Mouse (Mus musculus): ENCODE results near the gene Lmbrd2.

Gene Lmbrd2

GRCm38 (mm10) chr15:9140252-9140680, at the start of gene Lmbrd2:
Lmbrd2 (plus strand) TSS chr15:9140550.
- DNase-seq (ENCODE audit: low read depth, low spot score): peak; percentile 94

- no peak for DNase-seq (ENCODE audit: low read depth, low spot score)
Measured at GRCm38 (mm10) chr15:9090662-9091061, 49.7 kb upstream of the Lmbrd2 start.

- no peak for DNase-seq (ENCODE audit: low read depth, low spot score)
Measured at GRCm38 (mm10) chr15:9093598-9094365, 46.6 kb upstream of the Lmbrd2 start.

GRCm38 (mm10) chr15:9094366-9094750, 46.0 kb upstream of the Lmbrd2 start:
- no peak for DNase-seq (ENCODE audit: low read depth, low spot score)

- no peak for DNase-seq (ENCODE audit: low read depth, low spot score)
Measured at GRCm38 (mm10) chr15:9096865-9097264, 43.5 kb upstream of the Lmbrd2 start.

GRCm38 (mm10) chr15:9100446-9101077, 39.8 kb upstream of the Lmbrd2 start:
- DNase-seq (ENCODE audit: low read depth, low spot score): no peak

- no peak for DNase-seq (ENCODE audit: low read depth, low spot score)
Measured at GRCm38 (mm10) chr15:9106303-9107074, 33.9 kb upstream of the Lmbrd2 start.

- DNase-seq (ENCODE audit: low read depth, low spot score): no peak
Measured at GRCm38 (mm10) chr15:9110526-9111347, 29.6 kb upstream of the Lmbrd2 start.

- DNase-seq (ENCODE audit: low read depth, low spot score): no peak
Measured at GRCm38 (mm10) chr15:9111648-9112047, 28.7 kb upstream of the Lmbrd2 start.

- DNase-seq (ENCODE audit: low read depth, low spot score): no peak
Measured at GRCm38 (mm10) chr15:9113556-9113955, 26.8 kb upstream of the Lmbrd2 start.

- no peak for DNase-seq (ENCODE audit: low read depth, low spot score)
Measured at GRCm38 (mm10) chr15:9114131-9114530, 26.2 kb upstream of the Lmbrd2 start.

- DNase-seq (ENCODE audit: low read depth, low spot score): no peak
Measured at GRCm38 (mm10) chr15:9114599-9114998, 25.8 kb upstream of the Lmbrd2 start.

- DNase-seq (ENCODE audit: low read depth, low spot score): no peak
Measured at GRCm38 (mm10) chr15:9118852-9119251, 21.5 kb upstream of the Lmbrd2 start.

GRCm38 (mm10) chr15:9120081-9120480, 20.3 kb upstream of the Lmbrd2 start:
- DNase-seq (ENCODE audit: low read depth, low spot score): no peak

GRCm38 (mm10) chr15:9122989-9123388, 17.4 kb upstream of the Lmbrd2 start:
- DNase-seq (ENCODE audit: low read depth, low spot score): no peak

GRCm38 (mm10) chr15:9124856-9125255, 15.5 kb upstream of the Lmbrd2 start:
- DNase-seq (ENCODE audit: low read depth, low spot score): no peak

GRCm38 (mm10) chr15:9127051-9127791, 13.1 kb upstream of the Lmbrd2 start:
- no peak for DNase-seq (ENCODE audit: low read depth, low spot score)

- no peak for DNase-seq (ENCODE audit: low read depth, low spot score)
Measured at GRCm38 (mm10) chr15:9130772-9131498, 9.4 kb upstream of the Lmbrd2 start.

GRCm38 (mm10) chr15:9131499-9131888, 8.9 kb upstream of the Lmbrd2 start:
- no peak for DNase-seq (ENCODE audit: low read depth, low spot score)

Data from embryo, embryonic 11.5 days (tissue).